Mouse (Mus musculus): ENCODE measurements around the gene Cacna1i. TPM values are rescaled to one million over a fixed set of nuclear protein-coding genes. Genes with fewer than 3 reads are reported as not detected.
A peak's percentile ranks its signal among the peaks of the same experiment; 100 is the strongest.

The Cacna1i gene
- polyA plus RNA-seq, 1 experiment, result 6.5 TPM

DNA sequence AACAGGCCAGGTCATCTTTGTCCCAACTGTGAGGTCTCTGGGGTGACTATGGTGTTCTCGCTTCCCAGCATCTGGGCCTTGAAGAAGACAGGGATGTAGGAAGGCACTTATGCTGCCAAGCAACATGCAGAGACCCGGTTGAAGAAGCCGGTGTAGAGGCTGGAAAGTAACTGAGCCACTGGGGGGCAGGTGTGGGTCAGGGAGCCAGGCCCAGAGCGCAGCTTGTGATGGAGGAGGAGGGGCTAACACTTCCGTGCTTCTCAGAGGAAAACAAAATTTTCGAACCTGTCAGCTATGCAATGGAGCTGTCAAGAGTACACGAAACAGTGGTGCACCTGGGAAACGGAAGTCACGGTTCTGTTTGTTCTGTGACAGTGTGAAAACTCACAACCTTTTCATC lies 9.9 kb upstream of the Cacna1i start:
- TF ChIP-seq POLR2A (IDR thresholded peaks at IDR 0.05; ENCODE audit: borderline replicate concordance, extremely low read depth, insufficient read depth, insufficient read length, poor library complexity, severe bottlenecking) (no peak), CTCF (IDR thresholded peaks at IDR 0.05; ENCODE audit: borderline replicate concordance, extremely low read depth, insufficient read depth, insufficient read length) (peak; percentile 52)
- peak; percentile 58 for DNase-seq (ENCODE audit: low read depth)

DNA sequence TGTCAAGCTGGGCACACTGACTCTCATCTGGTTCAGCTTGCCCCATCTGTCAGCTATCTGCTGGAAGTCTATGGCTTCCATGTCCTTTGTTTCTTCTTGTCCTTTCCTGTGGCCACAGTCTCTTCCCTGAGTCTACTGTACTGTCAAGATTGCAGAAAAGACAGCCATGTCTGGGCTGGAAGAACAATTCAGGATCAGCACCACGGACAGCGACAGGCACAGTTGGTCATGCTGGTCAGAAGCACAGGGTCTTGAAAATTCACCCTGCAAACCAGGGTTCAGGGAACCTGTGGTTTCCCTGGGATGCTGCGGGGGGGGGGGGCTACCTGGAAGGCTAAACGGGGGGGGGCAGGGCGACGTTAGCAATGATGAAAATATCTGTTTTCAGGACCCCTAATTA lies 9.4 kb upstream of the Cacna1i start:
- TF ChIP-seq POLR2A (IDR thresholded peaks at IDR 0.05; ENCODE audit: borderline replicate concordance, extremely low read depth, insufficient read depth, insufficient read length, poor library complexity, severe bottlenecking) (no peak), CTCF (IDR thresholded peaks at IDR 0.05; ENCODE audit: borderline replicate concordance, extremely low read depth, insufficient read depth, insufficient read length) (no peak)

DNA sequence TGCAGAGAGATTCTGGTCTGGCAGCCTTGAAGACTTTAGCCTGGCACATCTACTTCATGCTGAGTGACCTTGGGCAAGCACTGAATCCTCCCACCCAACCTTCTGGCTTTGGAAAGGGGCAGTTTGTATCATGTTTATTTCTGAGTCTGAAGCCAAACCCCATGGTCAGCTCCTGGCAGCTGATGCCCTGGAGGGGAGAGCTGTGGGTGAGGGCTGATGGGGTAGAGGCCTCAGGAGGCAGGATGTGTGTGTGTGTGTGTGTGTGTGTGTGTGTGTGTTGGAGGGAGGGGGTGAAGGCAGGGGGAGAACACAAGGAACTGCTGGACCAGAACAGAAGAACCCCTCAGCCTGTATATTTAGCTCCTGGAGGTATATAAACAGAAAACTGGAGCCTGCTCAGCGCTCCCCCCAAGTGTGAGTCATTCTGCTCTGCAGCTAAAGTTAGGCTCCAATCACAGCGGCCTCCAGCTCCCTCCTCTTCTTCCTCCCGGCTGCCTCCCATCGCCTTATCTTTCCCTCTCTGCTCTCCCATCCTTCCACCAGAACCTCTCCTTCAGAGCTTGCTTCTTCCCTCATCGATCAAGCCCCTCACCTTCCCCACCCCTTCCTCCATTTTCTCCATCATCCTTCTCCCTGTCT lies 8.8 kb upstream of the Cacna1i start:
- no peak for DNase-seq (ENCODE audit: low read depth)
- no peak for TF ChIP-seq POLR2A (IDR thresholded peaks at IDR 0.05; ENCODE audit: borderline replicate concordance, extremely low read depth, insufficient read depth, insufficient read length, poor library complexity, severe bottlenecking)
- TF ChIP-seq CTCF (IDR thresholded peaks at IDR 0.05; ENCODE audit: borderline replicate concordance, extremely low read depth, insufficient read depth, insufficient read length), result no peak

More for the DNA sequence above, 9.4 kb upstream of the Cacna1i start:
- peak; percentile 56 for DNase-seq (ENCODE audit: low read depth)

DNA sequence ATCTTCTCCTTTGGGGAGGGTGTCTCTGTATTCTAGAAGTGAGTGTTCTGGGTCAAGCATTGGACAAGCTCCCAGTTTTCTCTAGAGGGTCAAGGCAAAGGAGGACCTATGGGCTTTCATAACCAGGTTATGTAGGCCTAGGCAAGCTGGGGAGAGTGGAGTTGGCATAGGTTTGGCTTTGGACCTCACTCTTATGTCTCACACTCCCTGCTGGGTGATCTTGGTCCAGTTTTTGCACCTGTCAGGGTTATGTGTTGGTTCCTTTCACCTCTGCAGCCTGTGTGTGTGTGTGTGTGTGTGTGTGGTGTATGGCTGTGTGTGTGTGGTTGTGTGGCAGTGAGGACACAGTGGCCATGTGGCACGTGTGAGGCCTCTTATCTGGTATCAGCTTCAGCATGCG lies 8.0 kb upstream of the Cacna1i start:
- TF ChIP-seq POLR2A (IDR thresholded peaks at IDR 0.05; ENCODE audit: borderline replicate concordance, extremely low read depth, insufficient read depth, insufficient read length, poor library complexity, severe bottlenecking) (no peak), CTCF (IDR thresholded peaks at IDR 0.05; ENCODE audit: borderline replicate concordance, extremely low read depth, insufficient read depth, insufficient read length) (no peak)
- DNase-seq (ENCODE audit: low read depth), result no peak

DNA sequence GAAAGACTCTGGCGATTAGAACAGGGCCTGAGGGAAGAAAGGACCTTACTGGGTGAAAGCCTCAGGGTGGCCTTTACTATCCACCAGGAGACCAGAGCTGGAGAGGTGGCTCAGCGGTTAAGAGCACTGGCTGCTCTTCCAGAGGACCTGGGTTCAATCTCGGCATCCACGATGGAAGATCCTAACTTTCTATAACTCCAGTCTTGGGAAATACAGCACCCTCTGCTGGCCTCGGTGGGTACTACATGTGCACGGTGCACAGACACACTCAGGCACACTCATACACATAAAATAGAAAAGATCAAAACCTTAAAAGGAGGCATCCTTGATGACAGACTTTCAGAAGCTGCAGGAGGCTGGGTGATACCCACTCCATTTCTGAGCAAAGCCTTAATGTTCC lies 6.4 kb upstream of the Cacna1i start:
- DNase-seq (ENCODE audit: low read depth), result peak; percentile 49
- TF ChIP-seq CTCF (IDR thresholded peaks at IDR 0.05; ENCODE audit: borderline replicate concordance, extremely low read depth, insufficient read depth, insufficient read length) (peak; percentile 74; the same call in 1 of the 2 replicates), POLR2A (IDR thresholded peaks at IDR 0.05; ENCODE audit: borderline replicate concordance, extremely low read depth, insufficient read depth, insufficient read length, poor library complexity, severe bottlenecking) (no peak)

DNA sequence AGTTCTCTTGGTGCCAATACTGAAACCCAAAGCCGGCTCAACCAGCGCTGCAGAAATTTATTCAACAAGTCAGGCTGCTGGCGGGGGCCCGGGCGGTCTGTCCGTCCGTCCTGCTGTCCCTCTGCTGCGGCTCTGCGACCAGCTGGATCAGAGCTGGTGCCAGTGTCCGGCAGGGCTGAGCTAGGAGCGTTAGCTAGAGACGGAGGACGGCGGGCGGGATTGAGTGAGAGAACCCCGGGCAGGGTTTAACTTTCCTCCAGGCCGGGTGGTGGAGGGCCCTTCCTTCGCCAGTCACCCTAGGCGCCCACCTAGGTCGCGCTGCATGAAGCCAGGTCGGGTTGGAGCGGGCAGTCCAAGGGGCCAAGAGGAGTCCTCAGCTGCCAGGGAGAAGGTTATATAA lies 998 bp downstream of the Cacna1i start:
- TF ChIP-seq POLR2A (IDR thresholded peaks at IDR 0.05; ENCODE audit: borderline replicate concordance, extremely low read depth, insufficient read depth, insufficient read length, poor library complexity, severe bottlenecking) (no peak), CTCF (IDR thresholded peaks at IDR 0.05; ENCODE audit: borderline replicate concordance, extremely low read depth, insufficient read depth, insufficient read length) (no peak)
- DNase-seq (ENCODE audit: low read depth), result no peak

DNA sequence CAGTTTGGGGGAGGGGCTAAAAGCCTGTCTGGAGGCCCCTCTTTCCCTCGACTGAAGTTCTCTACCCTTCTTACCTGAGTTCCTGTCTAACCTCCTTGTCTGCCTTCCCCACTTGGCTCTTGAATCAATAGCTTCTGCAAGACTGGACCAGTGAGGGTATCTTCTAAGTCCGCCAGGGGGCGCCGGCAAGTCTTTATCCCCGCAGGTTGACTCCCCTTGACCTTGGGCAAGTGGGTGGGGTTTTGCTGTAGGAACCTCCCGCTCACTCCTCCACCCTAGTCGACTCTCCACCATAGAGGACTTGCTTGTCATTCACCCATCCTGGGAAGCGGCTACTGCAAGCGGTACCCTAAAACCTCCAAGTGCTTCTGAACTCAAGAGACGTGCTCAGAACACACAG lies 2.4 kb downstream of the Cacna1i start:
- TF ChIP-seq CTCF (IDR thresholded peaks at IDR 0.05; ENCODE audit: borderline replicate concordance, extremely low read depth, insufficient read depth, insufficient read length) (peak; percentile 62), POLR2A (IDR thresholded peaks at IDR 0.05; ENCODE audit: borderline replicate concordance, extremely low read depth, insufficient read depth, insufficient read length, poor library complexity, severe bottlenecking) (no peak)
- peak; percentile 50 for DNase-seq (ENCODE audit: low read depth)

DNA sequence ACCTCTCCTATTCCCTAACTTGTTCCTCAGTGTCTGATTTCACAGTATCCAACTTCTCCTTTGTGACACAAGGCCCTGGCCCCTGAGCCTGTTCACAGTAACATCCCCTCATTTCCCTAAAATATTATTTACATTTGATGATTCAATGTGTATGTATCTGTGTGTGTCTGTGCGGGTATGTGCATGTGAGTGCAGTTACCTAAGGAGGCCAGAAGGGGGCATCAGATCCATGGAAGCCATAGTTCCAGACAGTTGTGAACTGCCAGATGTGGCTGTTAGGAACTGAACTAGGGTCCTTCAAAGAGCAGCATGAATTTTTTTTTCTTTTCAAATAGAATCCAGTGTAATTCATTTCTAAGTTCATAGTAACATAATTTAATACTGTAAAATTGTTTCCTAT lies 10.1 kb downstream of the Cacna1i start:
- no peak for DNase-seq (ENCODE audit: low read depth)
- TF ChIP-seq CTCF (IDR thresholded peaks at IDR 0.05; ENCODE audit: borderline replicate concordance, extremely low read depth, insufficient read depth, insufficient read length) (peak; percentile 28; the same call in 1 of the 2 replicates), POLR2A (IDR thresholded peaks at IDR 0.05; ENCODE audit: borderline replicate concordance, extremely low read depth, insufficient read depth, insufficient read length, poor library complexity, severe bottlenecking) (no peak)

DNA sequence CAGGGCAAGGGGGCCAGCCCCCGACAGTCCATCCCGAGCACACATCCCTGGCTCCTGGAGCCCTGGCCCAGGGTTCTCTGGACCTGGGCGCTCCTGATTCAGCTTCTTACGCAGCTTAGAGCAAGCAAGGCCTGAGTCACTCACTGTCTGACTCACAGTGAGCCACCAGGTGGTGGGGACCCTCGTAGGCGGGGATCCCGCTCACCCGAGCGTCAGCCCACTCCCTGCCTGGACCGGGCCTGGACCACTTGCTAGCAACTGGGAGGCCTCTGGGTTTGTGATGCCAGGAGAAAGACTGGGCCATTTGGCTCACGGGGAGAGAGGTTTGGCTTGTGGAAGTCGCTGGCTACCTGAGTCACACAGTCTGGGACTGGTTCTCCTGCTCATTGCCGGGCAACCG lies 16.7 kb downstream of the Cacna1i start:
- no peak for TF ChIP-seq CTCF (IDR thresholded peaks at IDR 0.05; ENCODE audit: borderline replicate concordance, extremely low read depth, insufficient read depth, insufficient read length)
- TF ChIP-seq POLR2A (IDR thresholded peaks at IDR 0.05; ENCODE audit: borderline replicate concordance, extremely low read depth, insufficient read depth, insufficient read length, poor library complexity, severe bottlenecking), result no peak
- DNase-seq (ENCODE audit: low read depth), result no peak

DNA sequence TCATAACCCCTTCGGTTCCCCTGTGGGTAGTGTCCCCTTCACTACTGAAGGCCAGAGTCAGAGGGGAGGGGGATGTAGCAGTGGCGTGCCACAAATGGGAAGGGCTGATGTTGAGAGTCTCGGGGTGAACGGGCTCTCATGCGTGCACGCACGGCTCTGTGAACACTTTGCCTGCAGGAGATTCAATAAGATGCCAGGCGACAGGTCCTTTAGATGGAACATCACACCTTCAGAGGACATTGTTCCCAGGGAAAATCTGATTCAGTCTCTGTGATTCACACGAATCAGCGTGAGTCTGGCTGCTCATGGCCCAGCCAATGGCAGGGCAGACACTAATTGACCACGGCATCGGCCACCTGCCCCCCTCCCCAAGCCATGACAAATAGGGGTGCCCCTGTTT lies 17.1 kb downstream of the Cacna1i start:
- TF ChIP-seq CTCF (IDR thresholded peaks at IDR 0.05; ENCODE audit: borderline replicate concordance, extremely low read depth, insufficient read depth, insufficient read length) (no peak), POLR2A (IDR thresholded peaks at IDR 0.05; ENCODE audit: borderline replicate concordance, extremely low read depth, insufficient read depth, insufficient read length, poor library complexity, severe bottlenecking) (no peak)
- no peak for DNase-seq (ENCODE audit: low read depth)

DNA sequence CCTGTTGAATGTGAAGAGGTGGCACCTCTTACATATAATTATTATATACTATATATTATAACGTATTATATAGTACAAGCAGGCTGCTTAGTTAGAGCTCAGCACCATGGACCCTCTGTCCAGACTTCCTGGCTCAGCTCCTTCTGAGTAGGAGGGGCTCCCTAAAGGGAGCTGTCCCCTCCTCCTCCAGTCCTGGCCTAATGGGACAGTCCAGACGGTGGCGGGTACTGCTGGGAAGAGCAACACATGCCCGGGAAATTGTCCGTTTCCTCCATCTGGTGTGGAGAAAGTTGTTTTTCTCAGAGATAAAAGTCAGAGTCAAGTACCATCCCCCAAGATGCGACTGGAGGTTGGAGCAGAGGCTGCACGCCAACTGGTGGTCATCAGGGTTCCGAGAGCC lies 19.1 kb downstream of the Cacna1i start:
- TF ChIP-seq CTCF (IDR thresholded peaks at IDR 0.05; ENCODE audit: borderline replicate concordance, extremely low read depth, insufficient read depth, insufficient read length), result no peak
- TF ChIP-seq POLR2A (IDR thresholded peaks at IDR 0.05; ENCODE audit: borderline replicate concordance, extremely low read depth, insufficient read depth, insufficient read length, poor library complexity, severe bottlenecking), result no peak
- DNase-seq (ENCODE audit: low read depth), result no peak

DNA sequence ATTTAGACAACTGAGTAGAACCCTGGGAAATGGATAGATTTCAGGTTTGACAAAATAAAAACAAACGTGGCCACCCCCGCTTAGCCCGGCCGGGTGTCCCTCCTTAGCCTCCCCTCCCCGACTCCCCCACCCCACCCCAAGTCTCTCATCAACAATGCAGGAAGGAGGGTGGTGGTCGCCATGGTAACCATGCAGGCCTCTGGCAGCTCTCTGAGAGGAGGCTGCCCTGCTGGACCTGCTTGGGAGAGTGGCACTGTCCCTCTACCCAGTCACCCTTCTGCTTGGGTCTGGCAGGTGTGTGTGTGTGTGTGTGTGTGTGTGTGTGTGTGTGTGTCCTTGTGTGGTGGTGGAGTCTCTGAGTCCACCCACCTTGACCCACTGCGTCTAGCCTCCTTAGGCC lies 27.7 kb downstream of the Cacna1i start:
- DNase-seq (ENCODE audit: low read depth), result peak; percentile 79
- no peak for TF ChIP-seq POLR2A (IDR thresholded peaks at IDR 0.05; ENCODE audit: borderline replicate concordance, extremely low read depth, insufficient read depth, insufficient read length, poor library complexity, severe bottlenecking)
- TF ChIP-seq CTCF (IDR thresholded peaks at IDR 0.05; ENCODE audit: borderline replicate concordance, extremely low read depth, insufficient read depth, insufficient read length), result no peak
